Comparison of ENCODE assay signal across 9 mouse cellular contexts in genomic region chr19:44248854-44249351, GRCm38 (mm10). TPM values are rescaled to one million over a fixed set of nuclear protein-coding genes. Genes with fewer than 3 reads are reported as not detected.
DNase-seq lines count a peak whose midpoint lies in the region; ATAC-seq and TF ChIP-seq lines count a peak whose summit lies in the region.
"Had no signal": no experiment of that assay in that cellular context is flagged by ENCODE, and none has a peak within 500 bp of the region (broad histone marks: within the 10 kb centered on the region; RNA-seq: fewer than 3 reads in every experiment).

No protein-coding gene starts in this region.

- H3K4me3 ChIP-seq in left cerebral cortex, adult 2 months = no peak overlapping the region
- H3K4me3 ChIP-seq in embryonic facial prominence, embryonic 11.5 days (ENCODE audit: low read depth, low read length) = no peak overlapping the region
- peak overlapping the region; percentile 41; the same call in 1 of the 2 replicates for H3K4me3 ChIP-seq in intestine, embryonic 14.5 days (ENCODE audit: low read depth, low read length)
- H3K4me3 ChIP-seq in neural tube, embryonic 12.5 days = no peak overlapping the region

- intact Hi-C loops in left cerebral cortex, adult 2 months (cut with DNase I) = loop anchor here (1.0 to 5.0 kb wide), 4 partner anchors 18 to 298 kb away; partner anchors contain the start of gene Sec31b
- intact Hi-C loops in left cerebral cortex, postnatal 14 days (cut with DNase I) = loop anchor here (5.0 kb wide), 1 partner anchor 168 kb away; no protein-coding TSS in a partner anchor

- no peaks in the 10 kb centered on the region for H3K27me3 ChIP-seq in embryonic facial prominence, embryonic 11.5 days (ENCODE audit: control insufficient read depth, insufficient read depth, low read length)
- no peaks in the 10 kb centered on the region for H3K27me3 ChIP-seq in intestine, embryonic 14.5 days (replicated peaks; ENCODE audit: control insufficient read depth, insufficient read depth, low read length)
- no peaks in the 10 kb centered on the region for H3K27me3 ChIP-seq in neural tube, embryonic 12.5 days (replicated peaks)

- H3K9ac ChIP-seq in embryonic facial prominence, embryonic 11.5 days (replicated peaks; ENCODE audit: low read length) = 0 out of 2 replicates have a peak overlapping the region, but pooled peaks have one; percentile 1
- no peak overlapping the region for H3K9ac ChIP-seq in intestine, embryonic 14.5 days (ENCODE audit: low read length)
- 0 out of 2 replicates have a peak overlapping the region, but pooled peaks have one; percentile 5 for H3K9ac ChIP-seq in neural tube, embryonic 12.5 days

- no peaks in the 10 kb centered on the region for H3K9me3 ChIP-seq in embryonic facial prominence, embryonic 11.5 days (replicated peaks; ENCODE audit: control insufficient read depth, low read length)
- no peaks in the 10 kb centered on the region for H3K9me3 ChIP-seq in intestine, embryonic 14.5 days (ENCODE audit: control insufficient read depth, low read length)
- no peaks in the 10 kb centered on the region for H3K9me3 ChIP-seq in neural tube, embryonic 12.5 days

- H3K4me1 ChIP-seq in embryonic facial prominence, embryonic 11.5 days (ENCODE audit: control insufficient read depth, insufficient read depth, low read length) = no peaks in the 10 kb centered on the region; the same call in 1 of the 2 replicates
- peaks cover 17% of the 10 kb centered on the region; the same call in 1 of the 2 replicates for H3K4me1 ChIP-seq in intestine, embryonic 14.5 days (replicated peaks; ENCODE audit: control insufficient read depth, insufficient read depth, low read length)
- peaks cover 25% of the 10 kb centered on the region for H3K4me1 ChIP-seq in neural tube, embryonic 12.5 days

- H3K36me3 ChIP-seq in embryonic facial prominence, embryonic 11.5 days (replicated peaks; ENCODE audit: control insufficient read depth, insufficient read depth, low read depth, low read length) = no peaks in the 10 kb centered on the region
- H3K36me3 ChIP-seq in intestine, embryonic 14.5 days (ENCODE audit: control insufficient read depth, insufficient read depth, low read length) = no peaks in the 10 kb centered on the region
- H3K36me3 ChIP-seq in neural tube, embryonic 12.5 days = no peaks in the 10 kb centered on the region

- peak overlapping the region; percentile 54 for H3K27ac ChIP-seq in left cerebral cortex, adult 2 months
- peak overlapping the region; percentile 74 for H3K27ac ChIP-seq in embryonic facial prominence, embryonic 11.5 days (replicated peaks; ENCODE audit: low read depth, low read length)
- peak overlapping the region; percentile 95 for H3K27ac ChIP-seq in intestine, embryonic 14.5 days (ENCODE audit: low read depth)
- H3K27ac ChIP-seq in neural tube, embryonic 12.5 days = 0 out of 2 replicates have a peak overlapping the region, but pooled peaks have one; percentile 90

- WGBS in embryonic facial prominence, embryonic 11.5 days = 64% methylated on average over 11 of the region's 11 CpGs
- WGBS in intestine, embryonic 14.5 days = 68% methylated on average over 11 of the region's 11 CpGs
- 71% methylated on average over 11 of the region's 11 CpGs for WGBS in neural tube, embryonic 12.5 days

- peak overlapping the region; percentile 33; the same call in 1 of the 2 replicates for H3K4me2 ChIP-seq in embryonic facial prominence, embryonic 11.5 days (ENCODE audit: low read depth, low read length)
- H3K4me2 ChIP-seq in intestine, embryonic 14.5 days (ENCODE audit: low read length) = peak overlapping the region; percentile 81
- peak overlapping the region; percentile 74; the same call in 1 of the 2 replicates for H3K4me2 ChIP-seq in neural tube, embryonic 12.5 days (replicated peaks)

- no peak for ATAC-seq in embryonic facial prominence, embryonic 11.5 days (replicated peaks; ENCODE audit: insufficient number of reproducible peaks, low FRiP score, low TSS enrichment, low read depth)
- no peak for ATAC-seq in intestine, embryonic 14.5 days (replicated peaks; ENCODE audit: low FRiP score, low TSS enrichment, low read depth)
- no peak for ATAC-seq in neural tube, embryonic 12.5 days (ENCODE audit: low FRiP score, low read depth)

- no peak for TF ChIP-seq CTCF in left cerebral cortex, adult 2 months (IDR thresholded peaks at IDR 0.05)

- DNase-seq in left cerebral cortex, adult 2 months (ENCODE audit: extremely low spot score in 1 of 2, low spot score in 2 of 2) = no peak
- no peak for DNase-seq in left cerebral cortex, postnatal 14 days (ENCODE audit: low spot score in 2 of 2)
- no peak for DNase-seq in embryonic facial prominence, embryonic 11.5 days (ENCODE audit: low spot score)
- DNase-seq in intestine, embryonic 14.5 days (ENCODE audit: low spot score) = no peak
- DNase-seq in gastrocnemius, postnatal 10 days = no peak
- DNase-seq in cerebellum, postnatal 14 days = no peak
- DNase-seq in cerebellum, postnatal 25 days = no peak

RNA-seq across cellular contexts. Expression of gene Scd2, which starts 44.6 kb away (rescaled TPM):
- 100 to 1,000 TPM; 580 to 609 TPM for total RNA-seq in left cerebral cortex, adult 2 months (2021)
- total RNA-seq in left cerebral cortex, postnatal 14 days (2021) = 100 to 1,000 TPM; 555 to 608 TPM
- 298 and 305 TPM in 2 replicates for polyA plus RNA-seq in embryonic facial prominence, embryonic 11.5 days (2014; fragmentation: Nextera tagmentation; extraction: Ambion mirVana)
- 341 and 386 TPM in 2 replicates for polyA plus RNA-seq in intestine, embryonic 14.5 days (2014; fragmentation: Nextera tagmentation; extraction: Ambion mirVana)
- polyA plus RNA-seq in neural tube, embryonic 12.5 days (2016; fragmentation: Nextera tagmentation; extraction: Ambion mirVana) = 353 and 371 TPM in 2 replicates
- total RNA-seq in gastrocnemius, postnatal 10 days (2021) = 10 to 100 TPM; 55.2 to 56.7 TPM

RNA-seq across cellular contexts. Expression of gene Scd3, which starts 45.8 kb away (rescaled TPM):
- total RNA-seq in left cerebral cortex, adult 2 months (2021) = 1 to 10 TPM; 3.3 to 3.8 TPM
- total RNA-seq in left cerebral cortex, postnatal 14 days (2021) = 1 to 10 TPM; 1.5 to 1.6 TPM
- polyA plus RNA-seq in embryonic facial prominence, embryonic 11.5 days (2014; fragmentation: Nextera tagmentation; extraction: Ambion mirVana) = 0.22 and 0.59 TPM in 2 replicates
- 0.19 and 0.67 TPM in 2 replicates for polyA plus RNA-seq in intestine, embryonic 14.5 days (2014; fragmentation: Nextera tagmentation; extraction: Ambion mirVana)
- 1.3 and 1.6 TPM in 2 replicates for polyA plus RNA-seq in neural tube, embryonic 12.5 days (2016; fragmentation: Nextera tagmentation; extraction: Ambion mirVana)
- total RNA-seq in gastrocnemius, postnatal 10 days (2021) = not detected
- total RNA-seq: gastrocnemius, postnatal 36 days had no signal

RNA-seq across cellular contexts. Expression of gene Pkd2l1, which starts 56.7 kb away (rescaled TPM):
- under 1 TPM in 1 of 2 experiments, not detected in 1; 0.09 TPM for total RNA-seq in left cerebral cortex, adult 2 months (2021)
- total RNA-seq in left cerebral cortex, postnatal 14 days (2021) = under 1 TPM in 1 of 2 experiments, not detected in 1; 0.11 TPM
- 0.10 TPM in 1 of 2 replicates, not detected in the other for polyA plus RNA-seq in embryonic facial prominence, embryonic 11.5 days (2014; fragmentation: Nextera tagmentation; extraction: Ambion mirVana)
- 0.12 TPM in 1 of 2 replicates, not detected in the other for polyA plus RNA-seq in intestine, embryonic 14.5 days (2014; fragmentation: Nextera tagmentation; extraction: Ambion mirVana)
- polyA plus RNA-seq in neural tube, embryonic 12.5 days (2016; fragmentation: Nextera tagmentation; extraction: Ambion mirVana) = 1.8 and 1.9 TPM in 2 replicates
- total RNA-seq in gastrocnemius, postnatal 10 days (2021) = not detected
- total RNA-seq: gastrocnemius, postnatal 36 days had no signal

Comparison
In these comparisons a context has a peak if more than half of its experiments do, and no peak if none do; other contexts are left out.
1. RNA of gene Scd2, which starts 44.6 kb away (total RNA-seq): 580 to 609 TPM in left cerebral cortex, adult 2 months and 555 to 608 TPM in left cerebral cortex, postnatal 14 days; 55.2 to 56.7 TPM in gastrocnemius, postnatal 10 days; every median in the first group is over 4 times any median in the second.
2. Peak in every context shown above with its lines, with median percentiles within 50 percentile points of each other: H3K27ac ChIP-seq and H3K4me2 ChIP-seq.